Mouse (Mus musculus) hindbrain, embryonic 12.5 days (tissue): Measurements from ENCODE around the gene Cerk. TPM values are rescaled to one million over a fixed set of nuclear protein-coding genes. Genes with fewer than 3 reads are reported as not detected.
A peak's percentile ranks its signal among the peaks of the same experiment; 100 is the strongest.

Source experiments
- ATAC-seq: fragments of 200-750 bp; cut with Nextera tagmentation; 2 replicates; pipeline ENCODE4 v1.8.0; 2017; ENCODE audit warnings: moderate TSS enrichment; ENCODE audit not compliant: low FRiP score
- H3K27ac ChIP-seq: fragments of 300-500 bp; sonication (generic); 2 replicates; pipeline ENCODE4 v1.5.1; 2016; ENCODE audit warnings: mild to moderate bottlenecking
- H3K27me3 ChIP-seq: fragments of 300-500 bp; sonication (generic); 2 replicates; pipeline ENCODE4 v1.6.1; 2016; ENCODE audit warnings: mild to moderate bottlenecking
- H3K36me3 ChIP-seq: fragments of 300-500 bp; sonication (generic); 2 replicates; pipeline ENCODE4 v1.6.1; 2016; ENCODE audit warnings: mild to moderate bottlenecking
- H3K4me1 ChIP-seq: fragments of 300-500 bp; sonication (generic); 2 replicates; pipeline ENCODE4 v1.6.1; 2016
- H3K4me2 ChIP-seq: fragments of 300-500 bp; sonication (generic); replicated peaks from 2 replicates; pipeline ENCODE4 v1.6.1; 2016; ENCODE audit warnings: mild to moderate bottlenecking
- H3K4me3 ChIP-seq: fragments of 300-500 bp; sonication (generic); 2 replicates; pipeline ENCODE4 v1.5.1; 2016; ENCODE audit warnings: mild to moderate bottlenecking
- H3K9ac ChIP-seq: fragments of 300-500 bp; sonication (generic); 2 replicates; pipeline ENCODE4 v1.6.1; 2016; ENCODE audit warnings: mild to moderate bottlenecking, moderate library complexity
- H3K9me3 ChIP-seq: fragments of 300-500 bp; sonication (generic); replicated peaks from 2 replicates; pipeline ENCODE4 v1.6.1; 2016; ENCODE audit warnings: mild to moderate bottlenecking
- WGBS: fragments of 180-500 bp; shearing (Covaris S2); methylation state at CpG from one replicate; pipeline ENCODE4 v1.1.7; 2016; 5-methylcytosine and 5-hydroxymethylcytosine counted together
- polyA plus RNA-seq: library from polyadenylated mRNA; unstranded; fragments of >200 nt; fragmentation: Nextera tagmentation; extraction: Ambion mirVana; gene quantifications from 2 replicates; pipeline ENCODE4 v1.2.1, GENCODE M21; 2016

Cerk gene
- polyA plus RNA-seq = 26.0 and 28.1 TPM in 2 replicates

- no peaks in the 10 kb centered on the region for H3K36me3 ChIP-seq
- H3K4me1 ChIP-seq = peaks cover 55% of the 10 kb centered on the region
- H3K27ac ChIP-seq = peak within 1 kb of the TSS; percentile 90
- peak within 1 kb of the TSS; percentile 92 for H3K4me3 ChIP-seq
- peak; percentile 55 for ATAC-seq
- H3K9me3 ChIP-seq = no peaks in the 10 kb centered on the region
- WGBS = 4% methylated on average over 36 of the region's 43 CpGs
- peak within 1 kb of the TSS; percentile 86 for H3K4me2 ChIP-seq
- peaks cover 5% of the 10 kb centered on the region; the same call in 1 of the 2 replicates for H3K27me3 ChIP-seq
- peak within 1 kb of the TSS; percentile 96 for H3K9ac ChIP-seq
These were observed at the start of gene Cerk for GRCm38 (mm10) chr15:86185689-86186569. Gene Cerk (minus strand): TSS chr15:86186141.

GRCm38 (mm10) chr15:86234517-86235441 lies 48.8 kb upstream of the Cerk start:
- Histone ChIP-seq H3K9me3 (no peaks in the 10 kb centered on the region), H3K4me2 (no peak overlapping the region), H3K4me1 (peaks cover 8% of the 10 kb centered on the region), H3K36me3 (no peaks in the 10 kb centered on the region), H3K27ac (no peak overlapping the region), H3K4me3 (no peak overlapping the region), H3K9ac (no peak overlapping the region), H3K27me3 (no peaks in the 10 kb centered on the region)
- ATAC-seq = no peak
- WGBS = 87% methylated on average over 22 of the region's 22 CpGs

- Histone ChIP-seq H3K27me3 (no peaks in the 10 kb centered on the region), H3K36me3 (no peaks in the 10 kb centered on the region), H3K27ac (no peak overlapping the region), H3K9me3 (no peaks in the 10 kb centered on the region), H3K4me3 (no peak overlapping the region), H3K4me2 (no peak overlapping the region), H3K4me1 (peaks cover 11% of the 10 kb centered on the region), H3K9ac (no peak overlapping the region)
- WGBS = 85% methylated on average over 5 of the region's 5 CpGs
- ATAC-seq = no peak
These were observed 48.1 kb upstream of the Cerk start for GRCm38 (mm10) chr15:86234001-86234400.

GRCm38 (mm10) chr15:86231831-86232512 lies 46.0 kb upstream of the Cerk start:
- Histone ChIP-seq H3K27ac (no peak overlapping the region), H3K9ac (no peak overlapping the region)

GRCm38 (mm10) chr15:86231170-86231569 lies 45.2 kb upstream of the Cerk start:
- no peak overlapping the region for H3K4me2 ChIP-seq
- 100% methylated on average over 1 of the region's 1 CpGs for WGBS

More at GRCm38 (mm10) chr15:86231831-86232512, 46.0 kb upstream of the Cerk start:
- WGBS = 70% methylated on average over 7 of the region's 7 CpGs
- ATAC-seq = no peak
- no peak overlapping the region for H3K4me3 ChIP-seq
- no peak overlapping the region for H3K4me2 ChIP-seq
- no peaks in the 10 kb centered on the region for H3K27me3 ChIP-seq
- H3K9me3 ChIP-seq = no peaks in the 10 kb centered on the region
- no peaks in the 10 kb centered on the region for H3K36me3 ChIP-seq
- peaks cover 11% of the 10 kb centered on the region for H3K4me1 ChIP-seq

GRCm38 (mm10) chr15:86229623-86230022 lies 43.7 kb upstream of the Cerk start:
- Histone ChIP-seq H3K27ac (no peak overlapping the region), H3K27me3 (no peaks in the 10 kb centered on the region), H3K36me3 (no peaks in the 10 kb centered on the region), H3K4me1 (peaks cover 11% of the 10 kb centered on the region), H3K9ac (no peak overlapping the region), H3K4me3 (no peak overlapping the region), H3K9me3 (no peaks in the 10 kb centered on the region), H3K4me2 (no peak overlapping the region)
- no peak for ATAC-seq
- 81% methylated on average over 11 of the region's 11 CpGs for WGBS

More at GRCm38 (mm10) chr15:86231170-86231569, 45.2 kb upstream of the Cerk start:
- Histone ChIP-seq H3K9ac (no peak overlapping the region), H3K4me3 (no peak overlapping the region), H3K27ac (no peak overlapping the region), H3K36me3 (no peaks in the 10 kb centered on the region), H3K4me1 (peaks cover 11% of the 10 kb centered on the region), H3K9me3 (no peaks in the 10 kb centered on the region), H3K27me3 (no peaks in the 10 kb centered on the region)
- ATAC-seq = no peak

- H3K9me3 ChIP-seq = no peaks in the 10 kb centered on the region
- no peak overlapping the region for H3K4me3 ChIP-seq
- no peak overlapping the region for H3K4me2 ChIP-seq
- H3K27ac ChIP-seq = no peak overlapping the region
- no peaks in the 10 kb centered on the region for H3K27me3 ChIP-seq
- H3K36me3 ChIP-seq = no peaks in the 10 kb centered on the region
- WGBS = 90% methylated on average over 8 of the region's 8 CpGs
- no peak overlapping the region for H3K9ac ChIP-seq
- no peak for ATAC-seq
- H3K4me1 ChIP-seq = peaks cover 11% of the 10 kb centered on the region
These were observed 43.1 kb upstream of the Cerk start for GRCm38 (mm10) chr15:86229088-86229487.

- Histone ChIP-seq H3K4me1 (peaks cover 11% of the 10 kb centered on the region), H3K27me3 (no peaks in the 10 kb centered on the region), H3K27ac (no peak overlapping the region), H3K4me2 (no peak overlapping the region), H3K9me3 (no peaks in the 10 kb centered on the region), H3K36me3 (no peaks in the 10 kb centered on the region), H3K9ac (no peak overlapping the region), H3K4me3 (no peak overlapping the region)
- no peak for ATAC-seq
- WGBS = 49% methylated on average over 3 of the region's 3 CpGs
These were observed 42.2 kb upstream of the Cerk start for GRCm38 (mm10) chr15:86228186-86228585.

GRCm38 (mm10) chr15:86226968-86227367 lies 41.0 kb upstream of the Cerk start:
- no peaks in the 10 kb centered on the region for H3K36me3 ChIP-seq
- no peak overlapping the region for H3K4me2 ChIP-seq
- WGBS = 78% methylated on average over 2 of the region's 2 CpGs
- no peaks in the 10 kb centered on the region for H3K27me3 ChIP-seq
- H3K9ac ChIP-seq = no peak overlapping the region
- no peak overlapping the region for H3K27ac ChIP-seq
- H3K4me1 ChIP-seq = peaks cover 8% of the 10 kb centered on the region
- ATAC-seq = no peak
- no peaks in the 10 kb centered on the region for H3K9me3 ChIP-seq
- H3K4me3 ChIP-seq = no peak overlapping the region

GRCm38 (mm10) chr15:86226221-86226620 lies 40.3 kb upstream of the Cerk start:
- H3K9me3 ChIP-seq = no peaks in the 10 kb centered on the region
- no peaks in the 10 kb centered on the region for H3K27me3 ChIP-seq
- no peak overlapping the region for H3K27ac ChIP-seq
- no peak overlapping the region for H3K4me3 ChIP-seq
- no peak overlapping the region for H3K9ac ChIP-seq
- WGBS = 88% methylated on average over 5 of the region's 5 CpGs
- ATAC-seq = no peak
- peaks cover 2% of the 10 kb centered on the region; the same call in 1 of the 2 replicates for H3K4me1 ChIP-seq
- H3K4me2 ChIP-seq = no peak overlapping the region
- H3K36me3 ChIP-seq = no peaks in the 10 kb centered on the region

GRCm38 (mm10) chr15:86224972-86225551 lies 39.1 kb upstream of the Cerk start:
- Histone ChIP-seq H3K4me2 (no peak overlapping the region), H3K36me3 (no peaks in the 10 kb centered on the region), H3K9me3 (no peaks in the 10 kb centered on the region), H3K9ac (no peak overlapping the region), H3K4me1 (0 out of 2 replicates have a peak, but pooled peaks cover 2% of the 10 kb centered on the region), H3K4me3 (no peak overlapping the region), H3K27ac (no peak overlapping the region), H3K27me3 (no peaks in the 10 kb centered on the region)
- no peak for ATAC-seq
- 87% methylated on average over 7 of the region's 7 CpGs for WGBS
